Mouse (Mus musculus): ENCODE results near the gene Gm3099. TPM values are rescaled to one million over a fixed set of nuclear protein-coding genes. Genes with fewer than 3 reads are reported as not detected.
"Not testable (repeated sequence)": the region's sequence is repeated elsewhere in the genome, so short reads cannot be mapped to it uniquely, and the experiment has no call there.

Gm3099 gene
- total RNA-seq (2021) = not detected in 2 replicates
- long read RNA-seq = 0 reads

DNA sequence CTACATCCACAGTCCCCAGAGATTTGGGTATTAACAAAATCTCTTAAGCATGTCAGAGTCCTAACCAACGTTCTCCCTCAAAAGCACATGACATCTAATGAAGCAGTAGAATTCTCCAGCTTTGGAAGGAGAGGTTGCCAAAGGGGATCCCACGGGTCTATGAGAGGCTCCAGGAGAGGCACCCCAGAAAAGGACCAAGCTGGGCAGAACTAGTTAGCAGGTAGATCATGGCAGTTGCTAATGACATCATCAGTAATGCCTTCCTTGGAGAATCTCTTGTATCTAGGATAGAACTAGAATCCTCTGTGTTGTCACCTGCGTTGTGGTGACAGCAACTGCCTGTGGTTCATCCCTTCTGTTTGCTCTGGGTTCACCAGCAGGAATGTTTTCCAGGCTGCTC lies at the start of gene Gm3099:
Gm3099 (plus strand) TSS at position 301 of the 400 bp plus-strand sequence.
- DNase-seq = not testable (repeated sequence)

GRCm38 (mm10) chr14:3963247-3963646 lies 34.9 kb upstream of the Gm3099 start, which contains the start of gene Gm3095:
TSS of gene Gm3095 (plus strand) at chr14:3963547.
- DNase-seq = not testable (repeated sequence)

- DNase-seq = not testable (repeated sequence)
Observed at GRCm38 (mm10) chr14:4023641-4024040, 25.4 kb downstream of the Gm3099 start, which contains the start of gene Gm5796. TSS of gene Gm5796 (plus strand) at chr14:4023941.

Other genes starting within 250 kb of the Gm3099 start
- gene Gm3002, start 188.3 kb upstream of the Gm3099 start, total RNA-seq (2021) = not detected in 2 replicates
- gene Gm3033, start 152.1 kb upstream of the Gm3099 start, total RNA-seq (2021) = not detected in 2 replicates
- gene Gm2916, start 114.2 kb upstream of the Gm3099 start, total RNA-seq (2021) = not detected in 2 replicates
- not detected in 2 replicates for gene Gm3029, start 66.6 kb upstream of the Gm3099 start, total RNA-seq (2021)
- gene Gm3095, start 34.8 kb upstream of the Gm3099 start, total RNA-seq (2021) = not detected in 2 replicates
- not detected in 2 replicates for gene Gm5796, start 25.5 kb downstream of the Gm3099 start, total RNA-seq (2021)
- 0.24 TPM in 1 of 2 replicates, not detected in the other for gene Gm3115, start 85.7 kb downstream of the Gm3099 start, total RNA-seq (2021)
- 0.81 and 0.91 TPM in 2 replicates for gene Gm8108, start 112.1 kb downstream of the Gm3099 start, total RNA-seq (2021)
- gene Gm3127, start 166.6 kb downstream of the Gm3099 start, total RNA-seq (2021) = not detected in 2 replicates
- 0.18 TPM in 1 of 2 replicates, not detected in the other for gene Gm2974, start 184.2 kb downstream of the Gm3099 start, total RNA-seq (2021)

Measured in adrenal gland, postnatal 25 days (tissue).